Mouse (Mus musculus): ENCODE measurements around the gene Plcb2.

- TF ChIP-seq CTCF (conservative IDR thresholded peaks at IDR 0.05; ENCODE audit: low read length) (no peak), NANOG (IDR thresholded peaks at IDR 0.05; ENCODE audit: borderline replicate concordance, low read length) (no peak), POU5F1 (IDR thresholded peaks at IDR 0.05; ENCODE audit: borderline replicate concordance, low read length) (no peak)
These were observed 47.3 kb downstream of the Plcb2 start for GRCm38 (mm10) chr2:118680926-118681325.
